Mouse (Mus musculus) bone marrow macrophage, adult 2 months (primary cell): ENCODE data around the gene Gabbr2.

ENCODE experiments used
- CTCF ChIP-seq: IDR thresholded peaks from 2 replicates; pipeline ENCODE4 v1.5.1; 2012; ENCODE audit warnings: low read depth, mild to moderate bottlenecking, low read length, moderate library complexity
- POLR2A ChIP-seq: IDR thresholded peaks from 2 replicates; pipeline ENCODE4 v1.6.1; 2012; ENCODE audit warnings: mild to moderate bottlenecking, low read depth, low read length, borderline replicate concordance

GRCm38 (mm10) chr4:46625101-46625500 lies 366.6 kb downstream of the Gabbr2 start:
- no peak for TF ChIP-seq CTCF
- no peak for TF ChIP-seq POLR2A
